Mouse (Mus musculus): ENCODE data around the gene D11Wsu47e. TPM values are rescaled to one million over a fixed set of nuclear protein-coding genes. Genes with fewer than 3 reads are reported as not detected.
A peak's percentile ranks its signal among the peaks of the same experiment; 100 is the strongest.
"Not testable (repeated sequence)": the region's sequence is repeated elsewhere in the genome, so short reads cannot be mapped to it uniquely, and the experiment has no call there.

Gene D11Wsu47e
- polyA plus RNA-seq, 1 experiment from 2014 or later, result 9.5 TPM

- H3K27ac ChIP-seq, result no peak overlapping the region
- H3K9ac ChIP-seq, result no peak overlapping the region
- no peak for DNase-seq
- no peak for ATAC-seq (ENCODE audit: low read depth)
- peaks cover 77% of the 10 kb centered on the region for H3K36me3 ChIP-seq
- H3K27me3 ChIP-seq, result no peaks in the 10 kb centered on the region
- H3K4me2 ChIP-seq, result no peak overlapping the region
- H3K4me3 ChIP-seq (replicated peaks), result no peak overlapping the region
- WGBS (ENCODE audit: insufficient replicate concordance), result 94% methylated on average over 15 of the region's 15 CpGs
- peaks cover 22% of the 10 kb centered on the region for H3K4me1 ChIP-seq (replicated peaks)
- no peaks in the 10 kb centered on the region for H3K9me3 ChIP-seq (replicated peaks)
Observed at GRCm38 (mm10) chr11:113654105-113654504, 30.1 kb upstream of the D11Wsu47e start.

- Histone ChIP-seq H3K4me1 (replicated peaks) (peaks cover 22% of the 10 kb centered on the region), H3K27me3 (no peaks in the 10 kb centered on the region), H3K9me3 (replicated peaks) (no peaks in the 10 kb centered on the region), H3K9ac (no peak overlapping the region), H3K4me2 (no peak overlapping the region), H3K27ac (no peak overlapping the region), H3K4me3 (replicated peaks) (no peak overlapping the region), H3K36me3 (peaks cover 83% of the 10 kb centered on the region)
- 88% methylated on average over 18 of the region's 18 CpGs for WGBS (ENCODE audit: insufficient replicate concordance)
- ATAC-seq (ENCODE audit: low read depth) (no peak), DNase-seq (no peak)
Observed at GRCm38 (mm10) chr11:113654561-113655270, 29.5 kb upstream of the D11Wsu47e start.

GRCm38 (mm10) chr11:113656511-113656932 is 27.7 kb upstream of the D11Wsu47e start:
- ATAC-seq (ENCODE audit: low read depth), result no peak
- 79% methylated on average over 8 of the region's 8 CpGs for whole genome bisulfite sequencing (ENCODE audit: insufficient replicate concordance)
- DNase-seq, result no peak
- Histone ChIP-seq H3K9me3 (replicated peaks) (no peaks in the 10 kb centered on the region), H3K27ac (no peak overlapping the region; the same call in 1 of the 2 replicates), H3K4me1 (replicated peaks) (peaks cover 6% of the 10 kb centered on the region), H3K36me3 (peaks cover 100% of the 10 kb centered on the region), H3K27me3 (no peaks in the 10 kb centered on the region), H3K9ac (no peak overlapping the region), H3K4me2 (no peak overlapping the region), H3K4me3 (replicated peaks) (no peak overlapping the region)

- H3K36me3 ChIP-seq, result peaks cover 100% of the 10 kb centered on the region
- H3K4me2 ChIP-seq, result no peak overlapping the region
- no peaks in the 10 kb centered on the region for H3K9me3 ChIP-seq (replicated peaks)
- no peak overlapping the region for H3K4me3 ChIP-seq (replicated peaks)
- H3K9ac ChIP-seq, result no peak overlapping the region
- DNase-seq, result no peak
- no peaks in the 10 kb centered on the region for H3K4me1 ChIP-seq (replicated peaks)
- ATAC-seq (ENCODE audit: low read depth), result no peak
- H3K27ac ChIP-seq, result peak overlapping the region; percentile 53; the same call in 1 of the 2 replicates
- 77% methylated on average over 4 of the region's 4 CpGs for WGBS (ENCODE audit: insufficient replicate concordance)
- H3K27me3 ChIP-seq, result no peaks in the 10 kb centered on the region
Observed at GRCm38 (mm10) chr11:113657221-113657620, 27.0 kb upstream of the D11Wsu47e start.

GRCm38 (mm10) chr11:113658319-113658718 is 25.9 kb upstream of the D11Wsu47e start:
- WGBS (ENCODE audit: insufficient replicate concordance), result 85% methylated on average over 8 of the region's 8 CpGs
- Histone ChIP-seq H3K27ac (no peak overlapping the region), H3K4me2 (no peak overlapping the region), H3K27me3 (no peaks in the 10 kb centered on the region), H3K9ac (no peak overlapping the region), H3K4me3 (replicated peaks) (no peak overlapping the region), H3K4me1 (replicated peaks) (no peaks in the 10 kb centered on the region), H3K36me3 (peaks cover 100% of the 10 kb centered on the region), H3K9me3 (replicated peaks) (no peaks in the 10 kb centered on the region)
- no peak for ATAC-seq (ENCODE audit: low read depth)
- DNase-seq, result no peak

GRCm38 (mm10) chr11:113658763-113659162 is 25.4 kb upstream of the D11Wsu47e start:
- H3K4me2 ChIP-seq, result no peak overlapping the region
- H3K4me1 ChIP-seq (replicated peaks), result no peaks in the 10 kb centered on the region
- no peaks in the 10 kb centered on the region for H3K9me3 ChIP-seq (replicated peaks)
- H3K36me3 ChIP-seq, result peaks cover 100% of the 10 kb centered on the region
- H3K27me3 ChIP-seq, result no peaks in the 10 kb centered on the region
- no peak for ATAC-seq (ENCODE audit: low read depth)
- H3K4me3 ChIP-seq (replicated peaks), result no peak overlapping the region
- no peak overlapping the region for H3K27ac ChIP-seq
- WGBS (ENCODE audit: insufficient replicate concordance), result 89% methylated on average over 4 of the region's 4 CpGs
- no peak for DNase-seq
- no peak overlapping the region for H3K9ac ChIP-seq

GRCm38 (mm10) chr11:113660213-113660612 is 24.0 kb upstream of the D11Wsu47e start:
- peaks cover 100% of the 10 kb centered on the region for H3K36me3 ChIP-seq
- H3K4me1 ChIP-seq (replicated peaks); H3K9ac ChIP-seq; H3K4me2 ChIP-seq; ATAC-seq (ENCODE audit: low read depth); H3K27ac ChIP-seq; H3K27me3 ChIP-seq; H3K4me3 ChIP-seq (replicated peaks); DNase-seq; H3K9me3 ChIP-seq (replicated peaks): not testable (repeated sequence)
- WGBS (ENCODE audit: insufficient replicate concordance), result 91% methylated on average over 3 of the region's 3 CpGs

GRCm38 (mm10) chr11:113660940-113661339 is 23.3 kb upstream of the D11Wsu47e start:
- DNase-seq (no peak), ATAC-seq (ENCODE audit: low read depth) (no peak)
- Histone ChIP-seq H3K4me3 (replicated peaks) (no peak overlapping the region), H3K27me3 (no peaks in the 10 kb centered on the region), H3K9ac (no peak overlapping the region), H3K4me2 (no peak overlapping the region), H3K9me3 (replicated peaks) (no peaks in the 10 kb centered on the region), H3K4me1 (replicated peaks) (peaks cover 8% of the 10 kb centered on the region), H3K27ac (no peak overlapping the region), H3K36me3 (peaks cover 98% of the 10 kb centered on the region)
- WGBS (ENCODE audit: insufficient replicate concordance), result 94% methylated on average over 11 of the region's 11 CpGs

- H3K36me3 ChIP-seq, result peaks cover 93% of the 10 kb centered on the region
- peaks cover 17% of the 10 kb centered on the region for H3K4me1 ChIP-seq (replicated peaks)
- no peaks in the 10 kb centered on the region for H3K27me3 ChIP-seq
- no peak overlapping the region for H3K27ac ChIP-seq
- no peaks in the 10 kb centered on the region for H3K9me3 ChIP-seq (replicated peaks)
- 84% methylated on average over 18 of the region's 18 CpGs for WGBS (ENCODE audit: insufficient replicate concordance)
- H3K4me3 ChIP-seq (replicated peaks), result no peak overlapping the region
- DNase-seq (no peak), ATAC-seq (ENCODE audit: low read depth) (no peak)
- H3K9ac ChIP-seq, result no peak overlapping the region
- no peak overlapping the region for H3K4me2 ChIP-seq
Observed at GRCm38 (mm10) chr11:113661835-113662351, 22.3 kb upstream of the D11Wsu47e start.

GRCm38 (mm10) chr11:113664279-113664678 is 19.9 kb upstream of the D11Wsu47e start:
- H3K27ac ChIP-seq, result no peak overlapping the region
- H3K4me1 ChIP-seq (replicated peaks), result peaks cover 41% of the 10 kb centered on the region
- no peak overlapping the region for H3K4me2 ChIP-seq
- H3K9ac ChIP-seq, result no peak overlapping the region
- no peak for DNase-seq
- WGBS (ENCODE audit: insufficient replicate concordance), result 83% methylated on average over 2 of the region's 2 CpGs
- H3K36me3 ChIP-seq, result peaks cover 93% of the 10 kb centered on the region
- no peaks in the 10 kb centered on the region for H3K27me3 ChIP-seq
- ATAC-seq (ENCODE audit: low read depth), result no peak
- H3K9me3 ChIP-seq (replicated peaks), result no peaks in the 10 kb centered on the region
- no peak overlapping the region for H3K4me3 ChIP-seq (replicated peaks)

GRCm38 (mm10) chr11:113666205-113666604 is 18.0 kb upstream of the D11Wsu47e start:
- H3K9me3 ChIP-seq (replicated peaks), result no peaks in the 10 kb centered on the region
- peaks cover 58% of the 10 kb centered on the region for H3K4me1 ChIP-seq (replicated peaks)
- no peaks in the 10 kb centered on the region for H3K27me3 ChIP-seq
- no peak overlapping the region for H3K9ac ChIP-seq
- H3K27ac ChIP-seq, result peak overlapping the region; percentile 82
- 32% methylated on average over 6 of the region's 6 CpGs for WGBS (ENCODE audit: insufficient replicate concordance)
- H3K4me2 ChIP-seq, result peak overlapping the region; percentile 56
- peak; percentile 47 for DNase-seq
- ATAC-seq (ENCODE audit: low read depth), result peak; percentile 71
- H3K4me3 ChIP-seq (replicated peaks), result no peak overlapping the region
- H3K36me3 ChIP-seq, result peaks cover 91% of the 10 kb centered on the region

- H3K4me2 ChIP-seq, result peak overlapping the region; percentile 56
- peak overlapping the region; percentile 57 for H3K9ac ChIP-seq
- peak overlapping the region; percentile 82 for H3K27ac ChIP-seq
- peak overlapping the region; percentile 20 for H3K4me3 ChIP-seq (replicated peaks)
- H3K27me3 ChIP-seq, result no peaks in the 10 kb centered on the region
- WGBS (ENCODE audit: insufficient replicate concordance), result 36% methylated on average over 10 of the region's 10 CpGs
- peaks cover 62% of the 10 kb centered on the region for H3K4me1 ChIP-seq (replicated peaks)
- DNase-seq (no peak), ATAC-seq (ENCODE audit: low read depth) (peak; percentile 41; the same call in 1 of the 2 replicates)
- no peaks in the 10 kb centered on the region for H3K9me3 ChIP-seq (replicated peaks)
- peaks cover 91% of the 10 kb centered on the region for H3K36me3 ChIP-seq
Observed at GRCm38 (mm10) chr11:113666648-113667047, 17.6 kb upstream of the D11Wsu47e start.
